Mouse (Mus musculus) brain, embryonic 14.5 days (tissue): Measurements from ENCODE around the gene Ccdc173.

Experiments
- CTCF ChIP-seq: fragments of 200-500 bp; IDR thresholded peaks from 2 replicates; pipeline ENCODE4 v1.5.1; 2012; ENCODE audit warnings: inconsistent platforms, mild to moderate bottlenecking, moderate library complexity, borderline replicate concordance; ENCODE audit not compliant: insufficient read depth, insufficient read length; ENCODE audit errors: extremely low read depth
- POLR2A ChIP-seq: fragments of 200-500 bp; IDR thresholded peaks from 2 replicates; pipeline ENCODE4 v1.6.1; 2012; ENCODE audit warnings: mild to moderate bottlenecking, inconsistent platforms, borderline replicate concordance; ENCODE audit not compliant: poor library complexity, insufficient read depth, insufficient read length, severe bottlenecking; ENCODE audit errors: extremely low read depth

DNA sequence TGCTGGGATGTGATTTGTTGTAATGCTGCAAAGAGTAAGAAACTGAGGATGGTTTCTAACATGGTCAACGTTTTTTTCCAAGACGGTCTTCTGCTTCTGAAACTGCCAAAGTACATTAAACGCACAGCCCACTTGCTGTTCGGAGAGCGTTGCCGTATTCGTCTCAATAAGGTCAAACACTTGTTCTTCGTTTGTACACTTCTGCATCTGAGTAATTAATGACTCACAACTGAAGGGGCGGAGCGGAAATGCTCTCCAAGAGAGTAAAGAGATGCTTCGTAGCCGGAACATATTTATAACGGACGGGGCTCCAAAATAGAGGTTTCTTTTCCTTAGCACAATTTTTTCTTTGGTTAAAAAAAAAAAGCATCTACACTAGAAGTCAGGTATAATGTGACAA is 77.2 kb downstream of the Ccdc173 start:
- TF ChIP-seq CTCF (no peak), POLR2A (no peak)
